Comparison of ENCODE assay signal across 9 mouse cellular contexts in genomic region chr16:14004170-14004569, GRCm38 (mm10). TPM values are rescaled to one million over a fixed set of nuclear protein-coding genes. Genes with fewer than 3 reads are reported as not detected.
DNase-seq lines count a peak whose midpoint lies in the region; ATAC-seq lines count a peak whose summit lies in the region.
"Had no signal": no experiment of that assay in that cellular context is flagged by ENCODE, and none has a peak within 500 bp of the region (broad histone marks: within the 10 kb centered on the region; RNA-seq: fewer than 3 reads in every experiment).

No protein-coding gene starts in this region.

- no peak for DNase-seq in forebrain, embryonic 10.5 days (ENCODE audit: extremely low spot score, low spot score)
- DNase-seq in embryo, embryonic 10.5 days (ENCODE audit: low spot score), result peak; percentile 26
- DNase-seq in kidney, adult 8-10 months, result peak; percentile 70 to 82
- peak; percentile 32 for DNase-seq in lung, postnatal 36 days
- DNase-seq in testis, postnatal 10 days (ENCODE audit: low spot score), result no peak
- no peak for DNase-seq in adrenal gland, postnatal 4 days (ENCODE audit: low spot score in 2 of 2)
- no peak for DNase-seq in natural killer cell, adult 2 months (ENCODE audit: low spot score in 2 of 2)

- no peak overlapping the region for H3K9ac ChIP-seq in forebrain, embryonic 13.5 days

- 0 out of 2 replicates have a peak, but pooled peaks have one; percentile 50 for ATAC-seq in forebrain, embryonic 13.5 days

- H3K36me3 ChIP-seq in forebrain, embryonic 13.5 days (ENCODE audit: poor library complexity, severe bottlenecking), result no peaks in the 10 kb centered on the region
- no peaks in the 10 kb centered on the region for H3K36me3 ChIP-seq in forebrain, embryonic 10.5 days (replicated peaks)

- H3K4me2 ChIP-seq in forebrain, embryonic 13.5 days, result no peak overlapping the region

- 26% methylated on average over 3 of the region's 3 CpGs for WGBS in forebrain, embryonic 13.5 days
- 36% methylated on average over 3 of the region's 3 CpGs for WGBS in forebrain, embryonic 10.5 days

- no peak overlapping the region for H3K27ac ChIP-seq in forebrain, embryonic 13.5 days
- H3K27ac ChIP-seq in forebrain, embryonic 10.5 days, result no peak overlapping the region

- H3K9me3 ChIP-seq in forebrain, embryonic 13.5 days (replicated peaks), result no peaks in the 10 kb centered on the region
- H3K9me3 ChIP-seq in forebrain, embryonic 10.5 days, result no peaks in the 10 kb centered on the region

- no peaks in the 10 kb centered on the region for H3K27me3 ChIP-seq in forebrain, embryonic 13.5 days
- no peaks in the 10 kb centered on the region for H3K27me3 ChIP-seq in forebrain, embryonic 10.5 days (ENCODE audit: poor library complexity, severe bottlenecking)

- H3K4me1 ChIP-seq in forebrain, embryonic 13.5 days, result no peaks in the 10 kb centered on the region
- peaks cover 4% of the 10 kb centered on the region; the same call in 1 of the 2 replicates for H3K4me1 ChIP-seq in forebrain, embryonic 10.5 days

- H3K4me3 ChIP-seq in forebrain, embryonic 13.5 days, result no peak overlapping the region
- no peak overlapping the region for H3K4me3 ChIP-seq in forebrain, embryonic 10.5 days

RNA-seq across cellular contexts. Expression of gene Ifitm7, which starts 17.5 kb away (rescaled TPM):
- polyA plus RNA-seq in forebrain, embryonic 13.5 days (2015; fragmentation: Nextera tagmentation; extraction: Ambion mirVana), result 0.71 and 0.74 TPM in 2 replicates
- 0.95 and 1.7 TPM in 2 replicates for polyA plus RNA-seq in forebrain, embryonic 10.5 days (2016; fragmentation: Nextera tagmentation; extraction: Ambion mirVana)
- under 1 TPM; 0.39 to 0.87 TPM for total RNA-seq in adrenal gland, postnatal 4 days (2021)
- total RNA-seq: heart, postnatal 14 days had no signal

RNA-seq across cellular contexts. Expression of gene 2900011O08Rik, which starts 17.8 kb away (rescaled TPM):
- polyA plus RNA-seq in forebrain, embryonic 13.5 days (2015; fragmentation: Nextera tagmentation; extraction: Ambion mirVana), result 70.1 and 83.2 TPM in 2 replicates
- polyA plus RNA-seq in forebrain, embryonic 10.5 days (2016; fragmentation: Nextera tagmentation; extraction: Ambion mirVana), result 13.1 and 15.0 TPM in 2 replicates
- total RNA-seq in adrenal gland, postnatal 4 days (2021), result 1 to 10 TPM; 2.9 to 4.7 TPM
- total RNA-seq: heart, postnatal 14 days had no signal

Comparison
In these comparisons a context has a peak if more than half of its experiments do, and no peak if none do; other contexts are left out.
1. DNase-seq: peak in embryo, embryonic 10.5 days (single experiment), kidney, adult 8-10 months (2 of 2) and lung, postnatal 36 days (single experiment); none in forebrain, embryonic 10.5 days (single experiment), testis, postnatal 10 days (single experiment), adrenal gland, postnatal 4 days (0 of 2) and natural killer cell, adult 2 months (0 of 2).